Mouse (Mus musculus): ENCODE data around the gene Pard3.

Pard3 gene

GRCm38 (mm10) chr8:127087434-127087833, 23.7 kb downstream of the Pard3 start:
- DNase-seq (ENCODE audit: low read depth) = no peak

- no peak for DNase-seq (ENCODE audit: low read depth)
These were observed 24.7 kb downstream of the Pard3 start for GRCm38 (mm10) chr8:127088372-127088771.

- DNase-seq (ENCODE audit: low read depth) = no peak
These were observed 25.3 kb downstream of the Pard3 start for GRCm38 (mm10) chr8:127089021-127089420.

- no peak for DNase-seq (ENCODE audit: low read depth)
These were observed 26.7 kb downstream of the Pard3 start for GRCm38 (mm10) chr8:127090435-127090834.

- DNase-seq (ENCODE audit: low read depth) = no peak
These were observed 28.2 kb downstream of the Pard3 start for GRCm38 (mm10) chr8:127091936-127092335.

GRCm38 (mm10) chr8:127092383-127093112, 28.9 kb downstream of the Pard3 start:
- no peak for DNase-seq (ENCODE audit: low read depth)

GRCm38 (mm10) chr8:127093113-127093426, 29.4 kb downstream of the Pard3 start:
- DNase-seq (ENCODE audit: low read depth) = no peak

GRCm38 (mm10) chr8:127095763-127096162, 32.1 kb downstream of the Pard3 start:
- no peak for DNase-seq (ENCODE audit: low read depth)

- DNase-seq (ENCODE audit: low read depth) = no peak
These were observed 35.9 kb downstream of the Pard3 start for GRCm38 (mm10) chr8:127099439-127100090.

GRCm38 (mm10) chr8:127103256-127103655, 39.6 kb downstream of the Pard3 start:
- DNase-seq (ENCODE audit: low read depth) = no peak

- no peak for DNase-seq (ENCODE audit: low read depth)
These were observed 40.9 kb downstream of the Pard3 start for GRCm38 (mm10) chr8:127104616-127105015.

GRCm38 (mm10) chr8:127107928-127108327, 44.2 kb downstream of the Pard3 start:
- no peak for DNase-seq (ENCODE audit: low read depth)

GRCm38 (mm10) chr8:127113209-127113608, 49.5 kb downstream of the Pard3 start:
- DNase-seq (ENCODE audit: low read depth) = no peak

- no peak for DNase-seq (ENCODE audit: low read depth)
These were observed 52.1 kb downstream of the Pard3 start for GRCm38 (mm10) chr8:127115837-127116236.

- peak; percentile 36 for DNase-seq (ENCODE audit: low read depth)
These were observed 54.7 kb downstream of the Pard3 start for GRCm38 (mm10) chr8:127118373-127118861.

GRCm38 (mm10) chr8:127123391-127123790, 59.7 kb downstream of the Pard3 start:
- no peak for DNase-seq (ENCODE audit: low read depth)

GRCm38 (mm10) chr8:127124795-127125194, 61.1 kb downstream of the Pard3 start:
- DNase-seq (ENCODE audit: low read depth) = peak; percentile 71

GRCm38 (mm10) chr8:127125686-127126683, 62.3 kb downstream of the Pard3 start:
- no peak for DNase-seq (ENCODE audit: low read depth)

- DNase-seq (ENCODE audit: low read depth) = peak; percentile 26
These were observed 65.2 kb downstream of the Pard3 start for GRCm38 (mm10) chr8:127128781-127129396.

- DNase-seq (ENCODE audit: low read depth) = no peak
These were observed 70.6 kb downstream of the Pard3 start for GRCm38 (mm10) chr8:127134327-127134726.

- no peak for DNase-seq (ENCODE audit: low read depth)
These were observed 72.5 kb downstream of the Pard3 start for GRCm38 (mm10) chr8:127136201-127136600.

- DNase-seq (ENCODE audit: low read depth) = no peak
These were observed 73.1 kb downstream of the Pard3 start for GRCm38 (mm10) chr8:127136781-127137180.
